Mouse (Mus musculus) WW6 (cell line): Measurements from ENCODE around the gene Dppa3.

Source experiments
- DNase-seq: peaks from one replicate; pipeline ENCODE4 v3.0.0-alpha.2; 2013; ENCODE audit warnings: low read depth, low spot score

The Dppa3 gene

GRCm38 (mm10) chr6:122667715-122668114 is 41.5 kb downstream of the Dppa3 start:
- no peak for DNase-seq

DNA sequence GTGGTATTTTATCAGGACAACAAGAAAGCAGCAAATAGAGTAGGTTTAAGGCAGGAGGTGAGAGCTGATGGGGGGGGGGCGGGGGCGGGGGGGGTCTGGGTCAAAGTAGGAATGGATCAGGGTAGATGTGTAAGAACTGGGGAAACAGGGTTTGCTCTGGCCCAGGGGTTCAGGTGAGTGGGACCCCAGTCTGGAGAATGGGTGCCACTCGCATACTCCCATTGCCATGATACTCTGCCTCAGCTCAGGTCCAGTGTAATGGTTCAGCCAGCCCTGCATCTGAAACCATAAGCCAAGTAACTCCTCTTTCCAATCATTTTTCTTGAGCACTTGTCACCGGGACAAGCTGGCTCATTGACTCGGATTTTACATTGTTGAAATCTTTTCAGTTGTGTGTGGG is 42.6 kb downstream of the Dppa3 start:
- DNase-seq, result no peak

- peak; percentile 99 for DNase-seq
Measured at GRCm38 (mm10) chr6:122669406-122670200, 43.4 kb downstream of the Dppa3 start.

- DNase-seq, result no peak
Measured at GRCm38 (mm10) chr6:122670201-122670551, 44.0 kb downstream of the Dppa3 start.

GRCm38 (mm10) chr6:122670841-122671240 is 44.6 kb downstream of the Dppa3 start:
- no peak for DNase-seq

DNA sequence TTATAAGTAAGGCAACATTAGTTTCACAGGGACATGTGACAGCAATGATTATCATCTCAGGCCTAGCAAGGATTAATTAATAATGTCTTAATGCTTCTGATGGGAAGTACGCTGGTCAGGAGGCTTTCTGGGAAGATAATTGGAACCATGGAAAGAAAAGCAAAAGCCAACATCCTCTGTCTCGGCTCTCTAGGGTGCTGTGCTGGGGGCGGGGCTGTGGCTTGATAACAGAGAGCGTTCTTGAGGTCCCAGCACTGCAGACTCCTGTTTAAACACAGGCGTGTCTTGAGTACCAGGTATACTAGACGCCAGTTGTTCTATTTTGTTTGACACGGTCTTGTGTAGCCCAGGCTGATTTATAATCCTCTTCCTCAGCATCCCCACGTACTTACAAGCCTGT is 46.5 kb downstream of the Dppa3 start:
- DNase-seq, result no peak
